Mouse (Mus musculus): ENCODE measurements at regions not wholly inside any gene's neighbourhood (a gene's known extent, or its start where the extent isn't known, plus 50 kb on each side); places are given as distances from the start of the nearest gene placed in this dataset.

DNA sequence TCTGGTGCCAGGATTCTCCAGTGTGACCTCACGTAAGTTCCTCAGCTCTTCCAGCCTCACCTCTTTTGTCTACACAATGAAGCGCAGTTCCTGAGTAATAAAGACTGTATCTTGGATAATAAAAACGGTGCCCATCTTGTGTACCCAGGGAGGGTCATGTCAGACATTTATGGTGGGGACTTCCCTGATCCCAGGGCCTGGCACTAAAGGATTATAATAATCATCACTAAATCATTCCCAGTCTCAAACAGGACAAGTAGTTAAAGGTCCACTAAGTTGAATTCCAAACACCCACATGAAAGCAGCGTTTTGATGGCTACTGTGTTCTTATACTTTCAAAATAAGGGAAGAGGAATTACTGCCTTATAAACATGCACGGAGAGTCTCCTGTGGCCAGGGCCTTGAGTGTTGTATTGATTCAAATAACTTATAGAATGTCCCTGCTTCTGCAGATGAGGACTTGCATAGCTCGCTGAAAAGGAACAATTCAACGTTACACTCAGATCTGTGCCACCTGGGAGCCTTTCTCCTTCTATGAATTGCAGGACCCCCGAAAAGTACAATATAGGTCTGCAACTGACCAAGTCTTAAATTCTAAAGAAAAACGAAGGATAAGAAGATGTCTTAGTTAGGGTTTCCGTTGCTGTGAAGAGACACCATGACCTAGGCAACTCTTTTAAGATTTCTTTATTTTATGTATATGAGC is 53.0 kb upstream of the Cpm start:
- TF ChIP-seq POLR2A (IDR thresholded peaks at IDR 0.05; ENCODE audit: low read depth, low read length) = no peak
- TF ChIP-seq KAT2A (IDR thresholded peaks at IDR 0.05; ENCODE audit: insufficient replicate concordance, low read length) = no peak
- TF ChIP-seq CHD2 (IDR thresholded peaks at IDR 0.05; ENCODE audit: low read length) = no peak
- no peak for TF ChIP-seq CTCF (conservative IDR thresholded peaks at IDR 0.05 in 1 of 2, IDR thresholded peaks at IDR 0.05 in 1 of 2; ENCODE audit: low read depth in 2 of 2, low read length in 2 of 2)
- TF ChIP-seq RCOR1 (conservative IDR thresholded peaks at IDR 0.05; ENCODE audit: low read depth, low read length) = no peak
- no peak for TF ChIP-seq TCF12 (IDR thresholded peaks at IDR 0.05; ENCODE audit: low read depth, low read length)
- TF ChIP-seq ZNF384 (IDR thresholded peaks at IDR 0.05; ENCODE audit: low read depth, low read length) = no peak
- TF ChIP-seq NRF1 (IDR thresholded peaks at IDR 0.05; ENCODE audit: low read depth, low read length) = no peak
- TF ChIP-seq USF2 (conservative IDR thresholded peaks at IDR 0.05; ENCODE audit: low read depth, low read length) = no peak
- no peak for TF ChIP-seq CHD1 (IDR thresholded peaks at IDR 0.05; ENCODE audit: low read depth, low read length)
- TF ChIP-seq ZMIZ1 (IDR thresholded peaks at IDR 0.05; ENCODE audit: low read depth, low read length) = no peak
- no peak for TF ChIP-seq EP300 (IDR thresholded peaks at IDR 0.05; ENCODE audit: low read length)
- no peak for TF ChIP-seq MXI1 (IDR thresholded peaks at IDR 0.05; ENCODE audit: low read depth, low read length)
- no peak for TF ChIP-seq SIN3A (IDR thresholded peaks at IDR 0.05; ENCODE audit: low read length)

All from CH12.LX (cell line).